ENCODE assay signal across 8 mouse cellular contexts in the genomic region with DNA sequence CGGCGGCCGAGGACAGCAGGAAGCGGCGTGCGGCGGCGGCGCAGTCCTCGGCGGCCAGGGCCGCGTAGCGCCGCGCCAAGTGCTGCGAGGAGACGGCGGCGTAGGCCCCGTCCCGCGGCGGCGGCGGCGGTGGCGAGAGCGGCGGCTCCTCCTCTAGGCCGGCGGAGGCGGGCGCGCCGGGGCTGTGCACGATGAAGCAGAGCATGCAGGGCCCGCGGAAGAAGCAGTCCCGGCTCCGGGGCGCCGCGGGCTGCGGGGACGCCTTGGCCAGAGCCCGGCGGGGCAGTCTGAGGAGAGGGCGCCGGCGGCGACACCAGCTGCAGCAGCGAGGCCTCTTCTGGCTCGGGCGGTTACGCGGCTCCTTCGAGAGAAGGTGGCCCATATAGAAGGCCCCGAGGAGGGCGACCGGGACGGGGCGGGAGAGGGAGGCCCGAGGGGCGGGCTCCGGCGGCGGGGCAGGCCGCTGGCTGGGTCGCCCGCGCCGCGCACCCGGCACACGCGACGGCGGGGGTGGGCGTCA. TPM values are rescaled to one million over a fixed set of nuclear protein-coding genes. Genes with fewer than 3 reads are reported as not detected.
DNase-seq lines count a peak whose midpoint lies in the region; ATAC-seq lines count a peak whose summit lies in the region.

TSS of gene Fbxl17 (minus strand) at position 382 of the 520 bp plus-strand sequence.

- DNase-seq in Muller cell, postnatal 12 days (ENCODE audit: inconsistent ontology term), result peak; percentile 83
- DNase-seq in cerebellum, adult 8-10 months, result peak; percentile 63
- DNase-seq in hindbrain, embryonic 11.5 days (ENCODE audit: low spot score), result peak; percentile 77
- peak in 1 of 2 experiments; percentile 45 for DNase-seq in layer of hippocampus, postnatal 25 days (ENCODE audit: extremely low spot score in 1 of 2, low spot score in 1 of 2)
- DNase-seq in lung, postnatal 14 days, result peak; percentile 63
- peak; percentile 70 for DNase-seq in ovary, postnatal 36 days (ENCODE audit: low spot score)
- peak; percentile 69 for DNase-seq in thymus, postnatal 25 days

- peak within 1 kb of the TSS; percentile 98 for H3K9ac ChIP-seq in hindbrain, embryonic 11.5 days (ENCODE audit: low read depth, low read length)

- no peaks in the 10 kb centered on the region for H3K36me3 ChIP-seq in hindbrain, embryonic 11.5 days (ENCODE audit: control insufficient read depth, insufficient read depth, low read length)

- peak; percentile 64 for ATAC-seq in frontal cortex, adult (ENCODE audit: low TSS enrichment)
- ATAC-seq in hindbrain, embryonic 11.5 days (ENCODE audit: low FRiP score), result peak; percentile 78

- H3K4me2 ChIP-seq in hindbrain, embryonic 11.5 days (replicated peaks; ENCODE audit: low read depth, low read length), result peak within 1 kb of the TSS; percentile 62

- H3K9me3 ChIP-seq in hindbrain, embryonic 11.5 days (ENCODE audit: control insufficient read depth, low read length), result no peaks in the 10 kb centered on the region

- peak within 1 kb of the TSS; percentile 98 for H3K27ac ChIP-seq in hindbrain, embryonic 11.5 days (ENCODE audit: low read depth, low read length)

- no peaks in the 10 kb centered on the region for H3K27me3 ChIP-seq in hindbrain, embryonic 11.5 days (ENCODE audit: control insufficient read depth, insufficient read depth, low read length)

- no peaks in the 10 kb centered on the region for H3K4me1 ChIP-seq in hindbrain, embryonic 11.5 days (replicated peaks; ENCODE audit: control insufficient read depth, insufficient read depth, low read length)

- WGBS in hindbrain, embryonic 11.5 days, result 1% methylated on average over 61 of the region's 80 CpGs

- peak within 1 kb of the TSS; percentile 87 for H3K4me3 ChIP-seq in hindbrain, embryonic 11.5 days (ENCODE audit: low read depth, low read length)

RNA-seq across cellular contexts. Expression of gene Fbxl17, which starts in this region (rescaled TPM):
- 9.1 and 9.7 TPM in 2 replicates for polyA plus RNA-seq in hindbrain, embryonic 11.5 days (2014; fragmentation: Nextera tagmentation; extraction: Ambion mirVana)
- 10 to 100 TPM; 50.4 to 56.2 TPM for total RNA-seq in layer of hippocampus, postnatal 25 days (2021)
